Mouse (Mus musculus): ENCODE measurements around the gene Tbc1d22a.
"Not testable (repeated sequence)": the region's sequence is repeated elsewhere in the genome, so short reads cannot be mapped to it uniquely, and the experiment has no call there.

Tbc1d22a gene

DNA sequence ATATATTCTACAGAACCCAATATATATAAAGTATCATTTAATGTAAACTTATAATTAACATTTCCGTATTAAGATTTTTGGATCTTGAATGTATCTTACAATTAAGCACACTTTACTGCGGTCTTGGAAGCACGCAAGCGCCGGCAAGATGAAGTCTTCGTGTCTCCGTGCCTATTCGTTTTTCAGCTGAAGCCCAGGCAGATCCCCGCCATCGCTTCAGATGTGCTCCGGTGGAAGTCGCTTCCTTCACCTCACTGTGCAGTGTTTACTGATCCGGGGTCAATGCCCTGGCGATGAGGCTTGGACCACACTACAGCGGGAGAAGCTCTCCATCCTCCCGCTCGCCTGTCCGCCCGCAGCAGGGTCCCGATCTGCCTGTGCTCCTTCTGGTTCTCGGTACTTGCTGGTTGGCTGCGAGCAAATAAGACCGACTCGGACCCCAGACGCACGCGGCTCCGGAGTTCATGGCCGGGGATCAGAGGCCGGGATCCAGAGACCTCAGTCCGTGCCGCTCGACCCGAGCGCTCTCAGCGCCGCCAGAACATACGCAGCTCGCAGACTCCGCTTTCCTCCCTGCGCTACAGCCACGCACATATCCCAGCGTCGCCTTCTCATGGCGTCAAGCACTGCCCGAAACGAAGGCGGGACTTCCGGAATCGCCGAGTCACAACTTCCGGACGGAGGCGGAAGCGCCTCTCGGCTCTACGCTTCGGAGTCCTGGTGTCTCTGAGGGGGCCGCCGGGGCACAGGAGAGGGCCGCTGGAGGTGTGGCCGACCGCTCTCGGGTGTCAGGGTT, at the start of gene Tbc1d22a:
TSS of gene Tbc1d22a (plus strand) at position 707 of the 796 bp plus-strand sequence.
- peak; percentile 96 for DNase-seq (ENCODE audit: low read depth, low spot score)

DNA sequence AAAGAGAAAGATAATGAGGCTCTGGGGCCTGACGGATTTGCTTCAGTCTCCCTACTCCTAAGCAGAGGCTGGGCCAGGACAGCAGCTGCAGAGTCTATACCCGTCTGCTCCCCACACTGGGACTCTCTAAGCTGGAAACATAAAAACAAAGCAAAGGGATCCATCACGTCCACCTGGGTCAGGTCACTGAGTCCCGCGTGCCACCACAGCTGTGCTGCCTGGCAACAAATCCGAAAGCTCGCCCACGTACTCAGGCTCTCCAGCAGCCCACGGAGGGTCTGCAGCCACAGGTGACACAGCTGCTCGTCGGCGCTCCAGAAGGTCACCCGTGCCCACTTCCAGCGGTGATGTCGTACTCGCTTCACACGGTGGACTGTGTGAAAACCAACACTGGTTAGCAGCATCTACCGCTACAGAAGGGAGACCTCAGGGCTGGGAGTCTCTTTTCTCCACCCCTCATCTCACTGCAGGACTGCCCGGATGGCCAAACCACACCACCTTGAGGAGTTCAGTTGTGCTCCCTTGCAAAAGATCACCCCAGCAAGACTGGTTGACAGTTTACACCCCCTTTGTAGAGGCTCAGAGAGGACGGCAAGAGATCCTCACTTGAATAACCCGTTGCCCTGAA, 49.4 kb upstream of the Tbc1d22a start:
- no peak for DNase-seq (ENCODE audit: low read depth, low spot score)

DNA sequence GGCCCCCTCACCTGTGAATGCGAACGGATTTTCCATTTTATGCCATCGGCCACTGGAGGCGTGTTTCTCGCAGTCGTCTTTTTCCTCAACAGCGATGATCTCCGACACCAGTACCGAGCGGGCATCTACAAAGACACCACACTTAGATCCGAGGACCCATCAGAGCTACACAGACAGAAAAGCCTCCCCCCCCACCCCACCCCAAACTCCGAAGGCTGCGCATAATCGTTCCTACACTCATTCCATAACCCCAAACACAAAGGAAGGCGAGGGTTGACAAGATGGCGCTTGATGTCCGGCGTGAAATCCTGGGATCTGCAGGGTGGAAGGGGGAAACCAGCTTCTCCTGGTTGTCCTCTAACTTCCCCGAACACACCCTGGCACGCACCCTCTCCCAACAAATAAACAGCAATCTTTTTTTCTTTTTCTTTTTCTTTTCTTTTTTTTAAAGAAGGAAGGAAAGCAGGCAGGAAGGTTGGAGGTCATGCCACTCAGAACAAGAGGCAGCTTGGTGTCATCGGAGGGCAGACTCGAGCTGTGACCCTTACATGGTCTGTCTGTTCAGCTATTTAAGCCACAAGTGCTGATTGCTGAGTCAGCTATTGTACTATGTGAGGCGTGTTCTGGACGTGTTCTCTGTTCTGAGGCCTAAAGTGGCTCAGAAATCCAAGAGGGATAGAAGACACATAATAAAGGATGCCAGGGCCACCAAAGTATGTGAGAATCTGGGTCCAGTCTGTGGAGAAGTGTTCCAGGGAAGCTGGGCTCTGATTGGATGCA, 48.3 kb upstream of the Tbc1d22a start:
- no peak for DNase-seq (ENCODE audit: low read depth, low spot score)

DNA sequence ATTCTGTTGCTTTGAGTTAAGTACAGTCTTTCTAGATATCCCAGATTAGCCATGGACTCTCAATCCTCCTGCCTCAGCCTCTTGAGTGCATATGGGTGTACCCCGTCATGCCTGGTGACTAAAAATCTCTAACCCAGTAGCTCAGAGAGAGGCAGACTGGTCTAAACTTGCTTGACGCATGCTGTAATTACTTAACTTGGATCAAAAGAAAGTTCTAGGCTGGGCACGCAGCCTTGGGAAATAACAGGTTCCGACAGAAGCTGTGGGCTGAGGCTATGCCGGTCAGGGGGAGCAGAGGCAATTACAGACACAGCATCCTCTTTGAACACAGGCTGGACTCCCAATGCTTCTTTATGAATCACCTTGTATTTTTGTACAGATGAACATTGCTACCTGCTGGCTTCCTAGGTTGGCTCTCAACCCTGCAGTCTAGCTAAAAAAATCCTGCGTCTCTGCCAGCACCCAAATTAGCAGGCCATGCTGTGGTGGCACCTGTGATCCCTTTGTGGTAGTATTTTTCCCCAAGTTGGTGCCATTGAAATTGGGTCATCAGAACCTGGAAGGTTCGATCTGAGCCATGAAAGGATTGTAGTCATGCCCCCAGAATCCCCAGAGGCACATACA, 47.1 kb upstream of the Tbc1d22a start:
- no peak for DNase-seq (ENCODE audit: low read depth, low spot score)

DNA sequence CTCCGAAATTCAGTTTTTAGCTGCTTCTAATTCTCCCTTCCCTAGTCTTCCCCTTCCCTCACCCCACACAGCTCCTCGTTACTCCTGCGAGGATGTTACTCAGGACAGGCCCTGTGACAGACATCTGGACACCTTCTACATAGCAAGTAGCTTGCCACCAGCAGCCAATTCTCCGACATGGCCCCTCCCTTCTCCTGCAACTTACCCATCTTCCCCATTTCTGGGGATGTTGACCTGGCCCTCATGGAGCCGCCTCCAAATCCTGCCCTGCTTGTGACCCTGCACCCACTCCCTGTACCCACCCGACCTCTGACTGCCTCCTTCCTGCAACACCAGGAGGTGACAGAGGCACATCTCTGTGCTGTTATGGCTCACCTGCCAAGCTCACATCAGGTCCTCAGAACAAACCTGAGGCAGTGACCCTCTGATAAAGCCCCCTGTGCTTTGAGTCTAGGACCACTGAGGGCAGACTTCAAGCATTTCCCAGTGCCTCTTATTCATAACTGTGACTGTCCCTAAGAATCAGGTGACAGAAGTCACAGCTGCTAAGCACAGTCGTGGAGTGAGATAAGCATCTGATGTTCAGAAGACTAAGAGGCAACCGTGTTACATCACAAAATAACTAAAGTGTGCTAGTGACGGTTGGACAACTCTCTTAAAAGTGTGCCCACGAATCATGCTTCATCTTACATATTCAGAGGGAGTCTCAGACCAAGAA, 46.3 kb upstream of the Tbc1d22a start:
- DNase-seq (ENCODE audit: low read depth, low spot score): no peak

DNA sequence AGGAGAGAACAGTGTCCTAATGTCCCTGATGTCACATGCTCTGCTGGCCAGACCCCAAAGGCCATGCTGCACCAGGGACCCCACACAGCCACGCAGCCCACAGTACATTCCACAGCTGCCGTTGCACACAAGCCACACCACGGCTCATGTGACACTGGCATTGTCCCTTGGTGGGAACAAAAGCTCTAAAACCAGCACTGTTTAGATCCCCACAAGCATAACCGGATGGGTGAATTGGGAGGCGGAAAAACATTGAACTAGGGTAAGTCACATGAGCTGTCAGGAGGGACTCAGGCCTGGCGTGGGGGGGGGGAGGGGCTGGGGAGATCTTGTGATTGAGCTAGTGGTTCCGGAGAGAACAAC, 45.8 kb upstream of the Tbc1d22a start:
- no peak for DNase-seq (ENCODE audit: low read depth, low spot score)

DNA sequence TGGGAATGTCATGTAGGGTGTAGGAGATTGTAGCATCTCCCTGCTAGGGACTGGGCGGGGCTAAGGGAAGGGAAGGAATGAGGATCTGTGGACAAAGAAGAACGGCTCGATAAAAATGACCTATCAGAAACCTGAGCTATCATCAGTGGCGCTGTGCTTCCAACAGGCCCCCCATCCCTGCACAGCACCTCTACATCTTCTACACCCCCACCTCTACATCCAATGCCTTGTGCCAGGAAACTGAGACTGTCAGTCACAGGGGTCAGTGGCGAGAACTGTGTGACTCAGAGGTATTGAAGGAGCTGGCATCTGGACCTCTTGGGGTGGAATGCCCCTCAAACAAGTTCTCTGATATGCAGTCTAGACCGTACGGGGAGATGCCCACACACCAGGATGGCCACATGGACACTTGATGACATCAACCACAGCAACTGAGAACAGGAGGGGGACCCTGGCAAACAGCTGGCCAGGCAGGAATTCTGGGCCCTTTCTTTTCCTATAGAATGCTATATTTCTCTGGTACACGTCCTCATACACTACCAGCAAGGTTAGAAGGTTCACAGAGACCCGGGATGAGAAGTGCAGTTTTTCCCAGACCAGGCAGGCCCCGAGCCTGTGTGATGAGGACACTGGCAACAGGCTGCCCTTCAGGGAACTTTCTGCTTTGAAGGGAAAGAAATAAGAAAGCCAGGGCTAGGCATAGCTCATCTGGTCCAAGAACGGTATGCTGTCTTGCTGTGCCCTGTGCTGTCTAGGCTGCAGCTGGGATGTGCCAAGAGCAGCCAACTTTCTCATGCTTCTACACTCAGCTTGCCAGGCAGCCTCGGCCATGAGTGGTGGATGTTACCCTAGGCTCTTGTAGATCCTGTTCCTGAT, 45.1 kb upstream of the Tbc1d22a start:
- DNase-seq (ENCODE audit: low read depth, low spot score): no peak

DNA sequence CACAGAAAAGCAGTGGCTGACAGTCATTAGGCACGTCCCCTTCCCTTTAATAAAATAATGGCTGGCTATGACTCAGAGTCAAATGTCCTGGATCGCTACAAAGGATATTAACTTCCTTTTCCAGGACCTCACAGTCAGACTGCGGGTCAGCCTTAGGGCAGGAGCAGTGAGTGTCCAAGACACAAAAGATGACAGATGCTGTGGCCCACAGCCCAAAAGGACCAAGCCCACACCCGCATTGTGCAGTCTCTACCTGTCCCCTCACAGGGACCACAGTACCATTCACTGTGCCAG, 44.5 kb upstream of the Tbc1d22a start:
- no peak for DNase-seq (ENCODE audit: low read depth, low spot score)

DNA sequence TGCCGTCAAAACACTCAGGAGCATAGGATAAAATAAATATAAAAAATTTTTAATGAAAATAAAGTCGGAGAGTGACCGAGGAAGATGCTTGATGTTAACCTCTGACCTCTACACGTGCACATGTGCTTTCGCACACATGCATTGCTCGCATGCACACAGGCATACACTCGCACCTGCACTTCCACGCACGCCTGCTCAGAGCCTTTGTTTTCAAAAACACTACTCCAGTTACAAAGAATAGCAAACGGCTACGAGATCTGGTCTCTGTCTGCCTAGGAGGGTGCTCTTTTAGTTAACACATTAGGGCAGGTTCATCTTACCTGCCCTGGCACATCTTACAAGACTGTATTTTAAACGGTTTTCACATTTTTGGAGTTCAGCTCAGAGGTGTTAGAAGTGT, 42.9 kb upstream of the Tbc1d22a start:
- no peak for DNase-seq (ENCODE audit: low read depth, low spot score)

DNA sequence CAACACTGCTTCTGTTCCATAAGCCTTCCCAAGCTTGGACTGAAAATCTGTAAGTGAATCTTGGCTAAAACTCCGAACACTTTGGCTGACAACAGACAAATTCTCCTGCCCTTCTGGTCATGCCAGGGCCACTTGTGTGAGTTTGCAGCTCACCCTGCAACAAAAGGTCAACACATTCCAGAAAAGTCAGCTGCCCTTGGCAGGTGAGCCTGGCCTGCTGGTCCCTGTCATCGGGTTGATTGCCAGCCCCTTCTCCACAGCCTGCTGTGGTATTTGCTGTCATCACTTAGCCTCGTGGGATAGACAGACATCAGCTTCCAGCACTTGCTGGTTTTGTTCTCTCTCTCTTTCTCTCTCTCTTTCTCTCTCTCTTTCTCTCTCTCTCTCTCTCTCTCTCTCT, 42.1 kb upstream of the Tbc1d22a start:
- DNase-seq (ENCODE audit: low read depth, low spot score): no peak

DNA sequence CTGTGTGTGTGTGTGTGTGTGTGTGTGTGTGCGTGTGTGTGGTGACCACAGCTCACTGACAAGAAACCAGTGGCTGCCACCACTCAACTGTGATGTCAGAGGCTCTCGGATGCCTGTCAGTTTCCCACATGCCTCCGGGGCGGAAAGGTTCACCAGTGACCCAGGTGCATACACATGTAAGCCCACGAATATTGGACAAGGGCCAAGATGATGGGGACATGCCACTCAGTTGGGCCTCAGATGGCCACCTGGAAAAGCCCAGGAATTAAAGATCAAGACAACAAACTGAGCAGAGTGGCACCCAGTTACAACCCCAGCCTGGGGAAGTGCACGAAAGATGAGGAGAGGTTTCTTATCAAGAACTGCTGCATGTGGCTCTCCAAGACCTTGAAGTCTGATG, 41.7 kb upstream of the Tbc1d22a start:
- DNase-seq (ENCODE audit: low read depth, low spot score): no peak

DNA sequence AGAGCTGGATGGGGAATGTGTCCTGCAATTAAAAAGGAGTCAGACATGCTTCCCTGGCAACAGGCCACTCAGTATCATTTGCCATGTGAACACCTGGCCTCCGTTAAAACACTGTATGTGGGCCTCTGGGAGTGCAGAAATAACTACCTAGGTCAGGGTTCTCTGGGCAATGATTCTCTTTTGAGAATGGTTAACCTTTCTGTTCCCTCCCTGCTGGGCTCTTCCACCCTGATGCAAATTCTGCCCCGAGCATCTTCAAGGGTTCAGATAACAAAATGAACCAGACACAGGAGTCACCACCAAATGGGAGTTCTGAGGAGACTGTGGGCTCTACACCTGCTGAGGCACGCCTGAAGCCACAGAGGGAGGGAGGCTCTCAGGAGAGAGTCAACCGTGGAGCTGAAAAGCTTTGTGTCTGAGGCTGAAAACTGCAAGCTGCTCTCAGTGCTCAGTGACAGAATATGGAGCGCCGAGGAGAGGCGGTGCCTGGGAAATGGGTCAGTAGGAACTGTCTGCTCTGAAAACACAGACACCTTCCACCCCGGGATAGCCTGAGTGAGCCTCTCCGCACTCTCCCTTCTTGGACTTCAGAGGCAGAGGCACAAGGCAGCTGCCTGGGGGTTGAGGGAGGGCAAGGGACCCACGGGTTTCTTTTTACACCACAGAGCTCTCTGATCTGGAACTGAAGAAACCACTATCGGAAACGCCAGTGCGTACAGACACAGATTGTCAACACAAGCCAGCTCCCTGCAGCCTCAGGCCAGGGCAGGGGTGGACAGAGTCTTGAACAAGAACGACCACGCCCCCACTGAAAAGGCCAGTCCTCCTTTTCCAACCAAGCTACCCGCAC, 40.9 kb upstream of the Tbc1d22a start:
- DNase-seq (ENCODE audit: low read depth, low spot score): no peak

DNA sequence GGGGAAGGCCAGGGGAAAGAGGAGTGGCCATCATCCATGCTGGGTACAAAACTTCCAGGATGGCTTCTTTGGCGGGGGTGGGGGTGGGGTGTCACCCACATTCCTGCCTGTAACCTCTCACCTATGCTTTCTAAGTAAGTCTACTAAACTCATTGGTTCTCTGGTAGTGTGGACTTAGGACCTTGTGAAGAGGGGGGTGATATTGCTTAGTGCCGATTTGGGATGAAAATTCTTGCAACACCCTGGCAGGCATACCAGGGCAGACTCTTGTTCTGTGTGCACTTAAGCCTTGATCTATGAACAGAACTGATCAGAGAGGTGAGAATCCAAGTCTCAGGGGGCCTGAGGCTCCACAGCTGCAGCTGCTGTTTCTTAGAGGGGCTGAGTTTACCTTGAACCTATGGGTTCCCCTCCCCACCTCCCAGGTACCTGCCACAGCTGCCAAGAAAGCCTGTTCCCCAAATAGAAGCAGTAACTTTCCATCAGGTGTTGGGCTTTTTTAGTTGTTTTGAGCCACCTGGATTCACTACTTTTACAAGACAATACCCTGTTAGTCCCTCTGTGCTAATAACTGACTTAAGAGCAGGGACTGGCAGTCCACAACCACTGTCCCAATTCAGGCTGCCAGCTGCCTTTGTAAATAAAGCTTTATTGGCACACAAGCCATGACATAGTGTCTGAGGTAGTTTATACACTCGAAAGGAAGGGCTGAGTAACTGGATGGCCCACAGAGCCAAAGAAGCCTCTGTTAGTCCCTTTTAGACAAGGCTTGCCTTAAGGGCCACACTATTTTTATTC, 38.8 kb upstream of the Tbc1d22a start:
- no peak for DNase-seq (ENCODE audit: low read depth, low spot score)

DNA sequence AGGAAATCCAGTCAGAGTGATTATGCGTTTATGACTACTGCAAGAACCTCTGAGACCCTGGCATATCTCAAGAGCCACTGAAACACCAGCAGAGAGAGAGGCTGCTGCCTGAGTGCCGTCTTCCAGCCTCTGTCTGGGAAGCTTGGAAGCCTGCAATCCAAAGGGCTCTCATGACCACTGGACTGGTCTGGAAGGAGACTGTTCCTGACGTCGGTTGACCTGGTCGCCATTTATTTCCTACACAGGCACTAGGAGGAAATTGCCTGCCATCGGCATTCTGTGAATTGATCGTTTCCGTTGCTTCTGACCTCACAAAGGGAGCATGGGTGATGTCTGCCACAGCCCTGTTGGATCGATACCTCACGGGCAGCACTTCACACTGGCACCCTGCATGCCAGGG, 38.1 kb upstream of the Tbc1d22a start:
- no peak for DNase-seq (ENCODE audit: low read depth, low spot score)

DNA sequence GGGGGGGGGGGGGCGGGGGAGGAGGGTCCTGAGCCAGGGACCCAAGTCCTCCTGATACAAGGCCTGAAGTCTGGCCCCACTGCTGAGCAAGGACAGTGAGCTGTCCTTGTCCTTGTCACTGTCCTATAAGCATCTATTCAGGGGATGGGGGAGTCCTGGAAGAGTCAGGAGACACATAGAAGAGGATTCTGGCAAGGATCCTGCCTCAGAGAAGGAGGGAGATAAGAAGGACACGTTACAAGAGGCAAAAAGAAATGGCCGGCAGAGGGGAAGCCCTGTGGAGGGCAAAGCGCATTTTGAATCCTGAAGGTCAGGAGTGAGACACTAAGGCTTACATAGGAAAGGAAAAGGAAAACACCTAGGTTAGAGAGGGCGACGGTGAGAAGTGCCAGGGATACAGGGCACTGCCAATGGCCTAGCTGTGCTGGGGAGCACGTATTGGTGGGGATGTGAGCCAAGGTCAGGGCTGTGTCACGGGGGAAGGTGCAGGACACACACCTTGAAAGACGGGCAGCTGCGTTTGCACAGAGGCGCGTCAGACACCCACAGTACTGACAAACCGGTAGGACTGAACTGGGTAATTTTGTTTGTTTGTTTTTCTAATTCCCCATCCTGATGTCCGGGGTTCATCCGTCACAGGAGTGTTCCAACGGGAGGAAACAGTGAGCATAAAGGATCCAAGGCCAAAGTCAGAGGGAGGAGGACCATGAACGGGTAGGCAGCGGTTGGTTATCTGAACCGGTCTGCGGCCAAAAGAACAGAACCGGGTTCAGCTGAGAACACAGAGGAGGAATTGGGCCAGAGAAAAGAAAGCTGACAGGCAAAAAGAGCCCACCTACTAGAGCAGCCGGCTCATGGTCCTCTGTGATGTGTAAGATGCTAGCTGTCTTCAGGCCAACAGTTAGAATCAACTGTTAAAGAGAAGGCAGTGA, 37.2 kb upstream of the Tbc1d22a start:
- no peak for DNase-seq (ENCODE audit: low read depth, low spot score)

DNA sequence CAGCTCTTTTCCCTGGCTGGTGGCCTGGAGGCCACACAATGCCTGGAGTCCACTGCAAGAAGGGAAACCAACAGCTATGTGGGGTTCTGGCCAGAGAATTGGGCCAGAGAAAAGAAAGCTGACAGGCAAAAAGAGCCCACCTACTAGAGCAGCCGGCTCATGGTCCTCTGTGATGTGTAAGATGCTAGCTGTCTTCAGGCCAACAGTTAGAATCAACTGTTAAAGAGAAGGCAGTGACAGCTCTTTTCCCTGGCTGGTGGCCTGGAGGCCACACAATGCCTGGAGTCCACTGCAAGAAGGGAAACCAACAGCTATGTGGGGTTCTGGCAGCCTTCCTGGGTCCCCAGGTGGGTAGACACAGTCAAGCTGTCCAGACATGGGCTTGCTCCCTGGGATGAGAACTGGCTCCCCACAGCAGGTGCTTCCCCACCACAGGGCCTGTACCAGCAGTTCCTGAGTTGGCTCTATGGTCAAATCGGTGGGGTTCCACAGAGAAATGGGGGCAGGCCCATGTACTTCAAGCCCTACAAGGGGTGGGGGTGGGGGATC, 36.5 kb upstream of the Tbc1d22a start:
- not testable (repeated sequence) for DNase-seq (ENCODE audit: low read depth, low spot score)

DNA sequence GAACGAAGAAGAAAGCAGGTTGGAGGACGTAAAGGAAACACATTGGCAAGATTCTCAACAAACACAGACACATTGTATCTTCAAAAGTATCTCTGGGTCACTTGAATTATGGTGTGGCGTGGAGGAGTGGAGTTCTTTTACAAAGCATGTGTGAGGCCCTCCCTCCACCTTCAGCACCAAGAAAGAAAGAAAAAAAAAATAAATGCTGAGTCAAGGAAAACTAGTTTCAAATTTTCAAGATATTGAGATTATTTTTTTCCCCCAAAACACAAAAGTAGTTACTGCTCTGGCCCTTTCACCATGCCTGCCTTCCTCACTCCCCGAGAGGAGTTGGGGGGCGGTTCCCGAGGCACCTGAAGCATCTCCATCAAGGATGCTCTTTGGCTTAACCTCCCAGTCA, 35.7 kb upstream of the Tbc1d22a start:
- no peak for DNase-seq (ENCODE audit: low read depth, low spot score)

DNA sequence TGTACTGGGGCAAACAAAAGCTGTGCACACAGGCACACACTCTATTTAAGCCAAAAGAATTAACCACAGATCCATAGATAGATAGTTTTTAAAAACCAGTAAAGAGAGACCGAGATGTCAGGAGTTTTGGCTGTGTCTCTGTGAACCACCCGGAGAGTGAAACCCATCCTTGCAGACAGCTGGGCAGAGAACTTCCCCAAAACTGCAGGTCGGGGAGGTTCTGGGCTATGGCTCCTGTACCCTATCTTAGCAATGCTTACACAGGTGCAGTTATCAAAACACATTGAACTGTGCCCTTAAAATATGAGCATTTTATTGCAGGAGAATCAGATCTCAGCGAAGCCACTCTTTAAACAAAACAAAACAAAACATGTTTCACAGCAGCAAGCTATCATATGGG, 33.8 kb upstream of the Tbc1d22a start:
- no peak for DNase-seq (ENCODE audit: low read depth, low spot score)

Measured in forelimb bud, embryonic 11.5 days (tissue).